Mouse (Mus musculus): ENCODE data around the gene Esrrg. TPM values are rescaled to one million over a fixed set of nuclear protein-coding genes. Genes with fewer than 3 reads are reported as not detected.

The Esrrg gene
- total RNA-seq, 1 experiment from 2014 or later, result not detected

DNA sequence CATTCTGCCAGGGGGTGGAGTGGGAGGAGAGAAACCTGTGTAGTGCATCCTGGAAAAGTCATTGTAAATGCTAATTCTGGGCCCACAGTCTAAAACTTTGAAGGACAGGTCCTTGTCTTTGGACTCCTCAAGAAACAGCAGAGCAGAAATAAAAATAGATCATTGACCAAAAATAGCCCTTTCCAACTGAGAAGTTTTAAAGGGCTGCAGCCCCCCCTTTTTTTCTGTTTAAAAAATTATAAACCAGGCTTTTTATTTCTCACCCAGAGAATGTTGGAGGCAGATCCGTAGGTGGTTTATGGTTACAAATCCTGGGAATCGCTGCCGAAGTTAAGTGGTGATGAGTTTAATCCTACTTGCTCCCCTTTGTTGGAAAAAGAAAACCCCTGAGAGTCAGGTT lies 150.0 kb downstream of the Esrrg start:
- no peak for ATAC-seq (replicated peaks; ENCODE audit: insufficient number of reproducible peaks, low FRiP score, low TSS enrichment, poor library complexity, severe bottlenecking)

- ATAC-seq (replicated peaks; ENCODE audit: insufficient number of reproducible peaks, low FRiP score, low TSS enrichment, poor library complexity, severe bottlenecking), result no peak
These were observed 150.9 kb downstream of the Esrrg start for GRCm38 (mm10) chr1:187759536-187759935.

DNA sequence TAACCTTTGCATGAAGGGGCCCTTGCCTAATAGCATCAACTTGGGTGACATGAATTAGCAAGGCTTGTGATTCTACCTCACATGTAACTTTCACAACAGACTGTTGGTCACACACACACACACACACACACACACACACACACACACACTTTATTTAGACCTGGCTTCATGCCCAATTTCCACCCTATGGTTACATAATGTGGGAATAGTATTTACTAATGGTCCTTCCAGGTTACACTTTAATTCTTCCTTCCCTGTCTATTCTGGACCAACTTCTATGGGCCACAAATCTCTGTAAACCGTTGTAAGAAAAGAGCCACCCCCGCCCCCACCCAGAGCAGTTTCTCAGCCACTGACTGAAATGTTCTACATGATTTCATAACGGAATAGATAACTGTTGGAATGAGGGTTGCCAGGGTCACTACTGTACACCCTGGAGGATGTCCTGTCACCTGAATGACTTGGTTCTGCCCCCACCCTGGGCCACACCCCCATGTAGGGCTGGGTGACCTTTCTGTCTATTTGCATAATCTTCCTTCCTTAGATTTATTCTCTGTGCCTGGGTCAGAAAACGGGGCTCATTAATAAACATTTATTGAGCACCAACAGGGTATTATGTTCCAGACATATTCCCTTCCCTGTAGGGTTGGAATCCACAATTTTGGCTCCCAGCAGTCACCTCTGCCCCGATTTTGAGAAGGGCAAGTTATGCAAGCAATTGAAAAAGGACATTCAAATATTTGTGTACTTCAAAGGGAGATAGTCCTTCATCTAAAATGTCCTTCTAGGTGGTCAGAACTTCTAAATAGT lies 154.3 kb downstream of the Esrrg start:
- ATAC-seq (replicated peaks; ENCODE audit: insufficient number of reproducible peaks, low FRiP score, low TSS enrichment, poor library complexity, severe bottlenecking), result no peak

- ATAC-seq (replicated peaks; ENCODE audit: insufficient number of reproducible peaks, low FRiP score, low TSS enrichment, poor library complexity, severe bottlenecking), result no peak
These were observed 154.8 kb downstream of the Esrrg start for GRCm38 (mm10) chr1:187763451-187763755.

GRCm38 (mm10) chr1:187763821-187764220 lies 155.2 kb downstream of the Esrrg start:
- no peak for ATAC-seq (replicated peaks; ENCODE audit: insufficient number of reproducible peaks, low FRiP score, low TSS enrichment, poor library complexity, severe bottlenecking)

DNA sequence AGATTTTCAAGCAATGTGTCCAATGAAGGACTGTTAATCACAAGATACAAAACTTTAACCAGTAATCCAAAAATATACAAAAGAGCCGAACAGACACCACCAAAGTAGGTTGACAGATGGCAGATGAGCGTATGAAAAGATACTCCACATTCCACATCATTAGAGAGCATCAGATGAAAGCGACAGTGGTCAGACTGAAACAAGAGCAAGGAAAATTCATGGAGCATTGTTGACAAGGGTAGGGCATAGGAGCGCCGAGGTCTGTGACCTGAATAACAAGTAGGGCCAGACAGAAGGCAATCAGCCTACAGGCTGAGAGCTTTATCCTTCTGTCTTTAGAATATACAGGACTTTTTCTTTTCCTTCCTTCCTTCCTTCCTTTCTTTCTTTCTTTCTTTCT lies 157.0 kb downstream of the Esrrg start:
- no peak for ATAC-seq (replicated peaks; ENCODE audit: insufficient number of reproducible peaks, low FRiP score, low TSS enrichment, poor library complexity, severe bottlenecking)

DNA sequence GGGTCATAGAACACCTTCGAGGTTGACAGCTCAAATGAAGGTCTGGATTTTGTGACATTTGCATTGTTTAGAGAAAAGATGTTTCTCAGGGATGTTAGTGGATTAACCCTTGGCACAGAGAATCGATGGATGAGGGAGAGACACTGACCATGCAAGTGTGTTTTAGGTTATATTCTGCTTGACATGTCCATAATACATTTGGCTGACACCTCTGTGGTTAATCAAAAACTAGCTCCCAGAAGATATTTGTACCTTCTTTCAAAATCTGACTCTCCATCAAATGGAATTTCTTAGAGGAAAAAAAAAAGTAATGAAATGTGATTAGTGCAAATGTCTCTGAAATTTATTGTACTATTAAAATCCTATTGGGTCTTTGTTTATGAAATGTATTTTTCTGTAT lies 158.8 kb downstream of the Esrrg start:
- no peak for ATAC-seq (replicated peaks; ENCODE audit: insufficient number of reproducible peaks, low FRiP score, low TSS enrichment, poor library complexity, severe bottlenecking)

DNA sequence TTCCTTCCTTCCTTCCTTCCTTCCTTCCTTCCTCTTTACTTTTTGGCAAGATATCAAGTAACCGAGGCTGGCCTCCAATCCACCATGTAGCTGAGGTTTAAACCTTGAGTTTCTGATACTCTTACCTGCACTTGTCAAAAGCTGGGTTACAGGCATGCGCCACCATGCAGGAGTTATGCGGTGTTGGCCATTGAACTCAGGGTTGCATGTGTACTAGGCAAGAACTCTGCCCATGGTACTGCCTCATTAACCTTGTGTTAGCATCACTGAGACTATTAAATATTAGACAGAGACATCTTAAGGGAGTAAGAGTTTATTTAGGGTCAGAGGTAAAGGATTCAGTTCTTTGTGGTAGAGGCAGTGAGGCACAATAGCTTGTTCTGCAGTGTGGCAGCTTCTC lies 161.6 kb downstream of the Esrrg start:
- no peak for ATAC-seq (replicated peaks; ENCODE audit: insufficient number of reproducible peaks, low FRiP score, low TSS enrichment, poor library complexity, severe bottlenecking)

GRCm38 (mm10) chr1:187771067-187771466 lies 162.5 kb downstream of the Esrrg start:
- no peak for ATAC-seq (replicated peaks; ENCODE audit: insufficient number of reproducible peaks, low FRiP score, low TSS enrichment, poor library complexity, severe bottlenecking)

GRCm38 (mm10) chr1:187779589-187780178 lies 171.1 kb downstream of the Esrrg start:
- no peak for ATAC-seq (replicated peaks; ENCODE audit: insufficient number of reproducible peaks, low FRiP score, low TSS enrichment, poor library complexity, severe bottlenecking)

GRCm38 (mm10) chr1:187785226-187785625 lies 176.6 kb downstream of the Esrrg start:
- no peak for ATAC-seq (replicated peaks; ENCODE audit: insufficient number of reproducible peaks, low FRiP score, low TSS enrichment, poor library complexity, severe bottlenecking)

DNA sequence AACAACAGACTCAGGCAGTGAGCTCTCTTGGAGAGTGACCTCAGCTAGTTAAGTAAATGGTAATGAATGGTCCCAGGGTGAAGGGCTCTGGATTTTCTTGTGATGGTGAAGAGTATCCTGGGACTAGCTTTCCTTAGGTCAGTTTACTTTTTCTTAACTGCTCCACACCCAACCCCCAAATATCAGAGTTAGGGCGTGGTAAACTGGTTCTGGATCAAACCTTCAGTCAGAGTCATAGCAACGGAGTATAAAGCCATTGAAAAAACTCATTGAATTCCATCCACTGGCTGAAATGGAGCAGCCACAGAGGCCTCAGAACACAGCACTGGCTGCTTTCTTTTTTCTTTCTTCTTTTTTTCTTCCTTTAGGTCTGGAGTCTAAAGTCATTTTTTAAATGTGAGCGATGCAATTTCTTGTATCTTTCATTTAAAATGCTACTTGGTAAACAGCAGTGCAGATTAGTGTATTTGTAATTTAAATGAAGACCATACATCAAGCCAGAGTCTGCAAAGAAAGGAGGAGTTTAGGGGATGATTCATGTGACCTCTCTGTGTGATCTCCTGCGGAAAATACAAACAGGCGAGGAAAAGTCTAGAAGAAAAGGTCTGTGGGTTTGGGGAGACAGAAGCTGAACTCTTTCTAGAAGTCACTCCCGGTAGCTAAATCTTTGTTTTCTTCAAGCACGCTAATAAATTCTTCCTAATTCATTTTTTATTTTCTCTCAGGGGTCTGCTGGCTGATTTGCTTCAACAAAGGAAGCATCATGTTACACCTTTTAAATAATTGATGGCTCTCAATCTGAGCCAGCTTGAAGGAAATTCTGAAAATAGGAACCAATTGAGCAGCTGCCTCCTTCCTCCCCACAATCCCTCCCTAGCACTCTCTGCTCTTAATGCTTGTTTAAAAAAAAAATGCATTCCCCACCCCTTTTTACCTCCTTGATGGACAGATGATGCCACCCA lies 178.7 kb downstream of the Esrrg start:
- ATAC-seq (replicated peaks; ENCODE audit: insufficient number of reproducible peaks, low FRiP score, low TSS enrichment, poor library complexity, severe bottlenecking), result no peak

DNA sequence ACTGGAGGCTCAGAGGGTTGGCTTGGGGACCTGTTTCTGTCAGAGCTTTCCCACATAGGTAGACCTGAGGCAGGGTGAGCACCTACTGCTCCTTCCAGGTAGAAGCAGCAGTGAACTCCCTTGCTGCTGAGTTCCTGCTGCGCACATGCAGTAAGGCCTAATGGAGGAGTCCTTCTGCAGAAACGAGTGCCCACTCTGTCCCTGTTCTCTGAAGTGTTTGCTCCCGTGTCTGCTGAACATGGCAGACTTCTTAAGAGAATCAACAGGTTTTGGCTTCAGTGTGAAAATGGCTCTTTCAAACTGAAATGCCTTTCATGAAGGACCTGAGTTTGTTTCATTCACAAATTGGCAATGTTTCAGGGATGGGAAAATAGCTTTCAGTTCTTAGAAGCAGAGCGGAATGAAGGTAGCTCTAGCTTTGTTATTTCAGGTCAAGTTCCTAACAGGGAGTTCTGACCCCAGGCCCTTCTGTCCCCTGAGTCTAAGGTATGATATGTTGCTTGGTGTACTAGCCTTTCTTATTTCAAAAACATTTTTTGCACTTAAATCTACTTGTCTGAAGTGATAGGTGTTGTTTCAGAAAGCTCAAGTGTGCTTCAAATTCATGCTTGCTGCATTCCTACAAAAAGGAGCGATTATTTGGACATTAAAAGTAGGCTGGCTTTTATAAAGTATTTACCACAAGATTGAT lies 185.8 kb downstream of the Esrrg start:
- ATAC-seq (replicated peaks; ENCODE audit: insufficient number of reproducible peaks, low FRiP score, low TSS enrichment, poor library complexity, severe bottlenecking), result no peak

DNA sequence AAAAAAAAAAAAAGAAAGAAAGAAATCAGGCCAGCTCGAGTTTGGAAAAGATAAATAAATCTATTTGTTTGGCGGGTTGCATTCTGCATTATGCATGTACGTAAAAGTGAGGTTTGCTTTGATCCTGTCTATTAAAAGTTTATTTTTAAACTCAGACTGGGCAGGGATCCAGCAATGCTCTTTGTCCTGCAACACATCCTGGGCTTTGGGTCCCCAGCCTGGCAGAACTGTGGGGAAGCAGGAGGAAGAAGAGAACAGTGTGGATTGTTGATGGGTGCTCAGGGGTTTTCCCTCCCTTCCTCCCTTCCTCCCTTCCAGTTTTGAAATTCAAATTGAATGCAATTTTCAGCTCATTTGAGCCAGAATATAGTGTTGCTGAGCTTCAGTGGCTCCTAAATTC lies 187.0 kb downstream of the Esrrg start:
- ATAC-seq (replicated peaks; ENCODE audit: insufficient number of reproducible peaks, low FRiP score, low TSS enrichment, poor library complexity, severe bottlenecking), result no peak

- no peak for ATAC-seq (replicated peaks; ENCODE audit: insufficient number of reproducible peaks, low FRiP score, low TSS enrichment, poor library complexity, severe bottlenecking)
These were observed 190.7 kb downstream of the Esrrg start for GRCm38 (mm10) chr1:187799300-187799699.

DNA sequence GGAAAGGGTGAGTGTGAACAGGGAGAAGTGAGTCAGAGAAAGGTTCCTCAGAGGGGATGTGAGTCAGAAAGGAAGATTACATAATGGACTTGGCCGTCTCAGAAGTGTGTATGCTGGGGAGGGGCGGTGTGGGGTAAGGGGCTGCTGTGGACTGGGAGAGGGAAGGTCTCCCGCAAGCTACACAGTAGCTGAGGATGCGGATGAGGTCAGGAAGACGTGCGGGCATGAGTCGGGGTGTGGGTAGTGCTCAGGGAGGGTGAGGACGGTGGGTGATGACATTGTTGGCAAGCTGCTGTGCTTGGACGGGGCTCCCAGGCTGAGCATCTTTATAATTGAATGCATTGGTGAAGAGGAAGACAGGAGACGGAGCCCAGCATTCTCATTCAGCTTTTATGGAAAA lies 192.2 kb downstream of the Esrrg start:
- ATAC-seq (replicated peaks; ENCODE audit: insufficient number of reproducible peaks, low FRiP score, low TSS enrichment, poor library complexity, severe bottlenecking), result no peak

DNA sequence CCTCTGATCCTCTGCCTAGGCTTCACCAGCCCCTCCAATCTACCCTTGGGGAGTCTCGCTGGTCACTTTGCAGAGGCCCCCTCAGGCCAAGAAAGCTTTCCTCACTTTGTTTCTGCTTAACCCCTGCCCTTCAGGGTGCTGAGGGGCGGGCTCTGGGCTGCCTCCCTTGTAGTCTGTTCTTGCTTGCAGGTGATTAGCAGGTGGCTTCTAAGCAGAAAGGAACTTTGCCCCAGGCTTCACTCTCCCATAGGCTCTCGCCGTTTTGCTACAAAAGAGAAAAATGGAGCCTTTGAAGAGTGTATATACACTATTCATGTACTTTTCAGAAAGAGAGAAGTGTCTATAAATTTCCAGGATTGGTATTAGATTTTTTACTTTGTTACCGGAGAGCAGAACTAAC lies 195.0 kb downstream of the Esrrg start:
- ATAC-seq (replicated peaks; ENCODE audit: insufficient number of reproducible peaks, low FRiP score, low TSS enrichment, poor library complexity, severe bottlenecking), result no peak

GRCm38 (mm10) chr1:187803997-187804396 lies 195.4 kb downstream of the Esrrg start:
- no peak for ATAC-seq (replicated peaks; ENCODE audit: insufficient number of reproducible peaks, low FRiP score, low TSS enrichment, poor library complexity, severe bottlenecking)

DNA sequence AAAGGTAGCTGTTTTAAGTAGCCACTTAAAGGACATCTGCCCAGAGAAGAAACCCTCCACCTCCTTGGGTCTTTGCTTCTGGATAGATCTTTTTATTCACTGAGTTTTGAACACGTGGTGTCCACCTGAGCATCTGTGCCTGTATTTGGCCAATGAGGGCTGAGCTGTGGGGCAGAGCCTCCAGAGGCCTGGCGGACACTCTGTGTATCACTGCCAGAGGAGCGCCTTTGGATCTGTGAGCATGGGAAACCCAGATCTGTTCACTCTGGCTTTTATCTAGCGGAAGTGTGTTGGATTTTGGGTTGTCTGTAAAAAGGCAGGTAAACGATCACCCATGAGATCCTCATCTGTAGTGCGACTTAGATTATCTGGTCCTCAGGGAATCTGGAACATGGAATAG lies 196.4 kb downstream of the Esrrg start:
- ATAC-seq (replicated peaks; ENCODE audit: insufficient number of reproducible peaks, low FRiP score, low TSS enrichment, poor library complexity, severe bottlenecking), result no peak

All from monocyte, adult 5-6 weeks (primary cell).